Comparison of ENCODE assay signal across 9 mouse cellular contexts in the genomic region with DNA sequence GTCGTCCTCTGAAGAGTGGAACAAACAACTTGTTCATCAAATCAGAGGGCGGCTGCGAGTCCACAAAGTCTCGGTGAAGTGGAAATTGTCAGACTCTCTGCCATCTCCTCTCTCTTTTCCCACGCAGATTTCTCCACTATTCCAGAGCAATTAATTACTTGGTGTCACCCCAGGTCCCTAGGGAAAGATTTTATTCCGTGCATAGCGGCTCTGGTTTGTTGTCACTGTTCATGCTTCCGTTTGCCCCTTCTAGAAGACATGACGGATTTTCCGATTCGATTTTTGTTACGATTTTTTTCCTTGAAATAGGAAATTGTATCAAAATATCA. TPM values are rescaled to one million over a fixed set of nuclear protein-coding genes. Genes with fewer than 3 reads are reported as not detected.
A peak's percentile ranks its signal among the peaks of the same experiment; 100 is the strongest.
DNase-seq lines count a peak whose midpoint lies in the region; ATAC-seq and TF ChIP-seq lines count a peak whose summit lies in the region.
"Had no signal": no experiment of that assay in that cellular context is flagged by ENCODE, and none has a peak within 500 bp of the region (broad histone marks: within the 10 kb centered on the region; RNA-seq: fewer than 3 reads in every experiment).

No protein-coding gene starts in this region.

- H3K27ac ChIP-seq in heart, embryonic 14.5 days (replicated peaks in 1 of 2; ENCODE audit: control insufficient read depth in 1 of 2, insufficient read depth in 1 of 2, low read depth in 2 of 2, low read length in 2 of 2), result peak overlapping the region; percentile 93 to 96
- peak overlapping the region; percentile 9; the same call in 1 of the 2 replicates for H3K27ac ChIP-seq in ES-Bruce4 (ENCODE audit: insufficient read depth, low read length)
- peak overlapping the region; percentile 93 for H3K27ac ChIP-seq in forebrain, embryonic 15.5 days (replicated peaks)
- H3K27ac ChIP-seq in macrophage, result peak overlapping the region; percentile 78; the same call in 1 of the 2 replicates

- H3K36me3 ChIP-seq in heart, embryonic 14.5 days (ENCODE audit: control insufficient read depth, insufficient read depth, low read length), result peaks cover 19% of the 10 kb centered on the region
- H3K36me3 ChIP-seq in ES-Bruce4 (ENCODE audit: control insufficient read depth, insufficient read depth, low read length, poor library complexity, severe bottlenecking) (peaks cover 24% of the 10 kb centered on the region), macrophage (ENCODE audit: inconsistent target) (no peaks in the 10 kb centered on the region)
- H3K36me3 ChIP-seq in forebrain, embryonic 15.5 days, result peaks cover 7% of the 10 kb centered on the region; the same call in 1 of the 2 replicates

- peak overlapping the region; percentile 76 for H3K4me2 ChIP-seq in heart, embryonic 14.5 days (ENCODE audit: low read length)
- H3K4me2 ChIP-seq in forebrain, embryonic 15.5 days (replicated peaks), result peak overlapping the region; percentile 73

- H3K9me3 ChIP-seq in heart, embryonic 14.5 days (ENCODE audit: control insufficient read depth, low read length), result no peaks in the 10 kb centered on the region
- peaks cover 9% of the 10 kb centered on the region; the same call in 1 of the 2 replicates for H3K9me3 ChIP-seq in ES-Bruce4 (replicated peaks; ENCODE audit: control insufficient read depth, insufficient read depth, low read length, poor library complexity, severe bottlenecking)
- no peaks in the 10 kb centered on the region for H3K9me3 ChIP-seq in forebrain, embryonic 15.5 days

- 5% methylated on average over 12 of the region's 12 CpGs for whole genome bisulfite sequencing in heart, embryonic 14.5 days
- 10% methylated on average over 12 of the region's 12 CpGs for WGBS in forebrain, embryonic 15.5 days
- WGBS in macrophage (ENCODE audit: missing documents), result 4% methylated on average over 12 of the region's 12 CpGs

- TF ChIP-seq POLR2A in ES-Bruce4 (IDR thresholded peaks at IDR 0.05; ENCODE audit: insufficient read depth, low read length), result no peak

- DNase-seq in heart, adult 18-20 months, result no peak
- DNase-seq in right cerebral cortex, postnatal 4 days, result no peak
- no peak for DNase-seq in ovary, adult 18-20 months (ENCODE audit: low spot score)

- TF ChIP-seq CTCF in ES-Bruce4 (IDR thresholded peaks at IDR 0.05; ENCODE audit: low read depth, low read length), result no peak

- TF ChIP-seq EP300 in ES-Bruce4 (IDR thresholded peaks at IDR 0.05; ENCODE audit: insufficient read depth, low read depth, low read length), result no peak

- H3K9ac ChIP-seq in heart, embryonic 14.5 days (ENCODE audit: low read length), result peak overlapping the region; percentile 93
- H3K9ac ChIP-seq in ES-Bruce4 (ENCODE audit: low read depth, poor library complexity, severe bottlenecking), result peak overlapping the region; percentile 85
- peak overlapping the region; percentile 68 for H3K9ac ChIP-seq in forebrain, embryonic 15.5 days (replicated peaks)

- peaks cover 0 to 20% of the 10 kb centered on the region in 2 experiments; a peak in 2 of 4 replicates for H3K4me1 ChIP-seq in heart, embryonic 14.5 days (ENCODE audit: control insufficient read depth in 2 of 2, insufficient read depth in 2 of 2, low read length in 2 of 2)
- H3K4me1 ChIP-seq in ES-Bruce4 (ENCODE audit: control insufficient read depth, insufficient read depth, low read length), result no peaks in the 10 kb centered on the region
- peaks cover 29% of the 10 kb centered on the region for H3K4me1 ChIP-seq in forebrain, embryonic 15.5 days

- no peaks in the 10 kb centered on the region for H3K27me3 ChIP-seq in heart, embryonic 14.5 days (ENCODE audit: control insufficient read depth, insufficient read depth, low read length)
- H3K27me3 ChIP-seq in ES-Bruce4 (ENCODE audit: control insufficient read depth, insufficient read depth, low read length, poor library complexity, severe bottlenecking), result no peaks in the 10 kb centered on the region
- H3K27me3 ChIP-seq in forebrain, embryonic 15.5 days, result no peaks in the 10 kb centered on the region
- H3K27me3 ChIP-seq: Patski had no signal

- no peak for ATAC-seq in heart, embryonic 14.5 days (ENCODE audit: insufficient number of reproducible peaks, insufficient read depth, low FRiP score, low read depth)
- no peak for ATAC-seq in forebrain, embryonic 15.5 days (replicated peaks)
- no peak for ATAC-seq in inflammation-experienced regulatory T-cells, adult 6 months

- H3K79me2 ChIP-seq in macrophage (ENCODE audit: inconsistent target), result peaks cover 38% of the 10 kb centered on the region

- peak overlapping the region; percentile 79 to 83 for H3K4me3 ChIP-seq in heart, embryonic 14.5 days (ENCODE audit: control insufficient read depth in 1 of 2, insufficient read depth in 1 of 2, low read depth in 1 of 2, low read length in 2 of 2)
- H3K4me3 ChIP-seq in ES-Bruce4 (ENCODE audit: low read depth, low read length) (peak overlapping the region; percentile 88), macrophage (ENCODE audit: inconsistent target) (peak overlapping the region; percentile 84)
- H3K4me3 ChIP-seq in forebrain, embryonic 15.5 days, result peak overlapping the region; percentile 76

RNA-seq across cellular contexts. Expression of gene Cdc5l, which starts 0.7 kb away (rescaled TPM):
- 50.7 and 52.5 TPM in 2 replicates for polyA plus RNA-seq in heart, embryonic 14.5 days (2014; fragmentation: Nextera tagmentation; extraction: Ambion mirVana)
- 10 to 100 TPM; 38.0 to 38.2 TPM for total RNA-seq in heart, adult 18-20 months (2021)
- polyA plus RNA-seq in ES-Bruce4 (2011; ENCODE audit: insufficient read depth, insufficient read length, low read depth, missing spikeins), result 135 and 137 TPM in 2 replicates
- polyA plus RNA-seq in forebrain, embryonic 15.5 days (2015; fragmentation: Nextera tagmentation; extraction: Ambion mirVana), result 69.5 and 74.5 TPM in 2 replicates
- total RNA-seq in macrophage (2018; cell fraction: chromatin; rRNA removed), result 10 to 100 TPM; 33.6 to 85.3 (median 54.7) TPM
- 10 to 100 TPM; 38.7 to 64.7 (median 47.2) TPM for total RNA-seq in macrophage (2018; cell fraction: cytosol; rRNA removed)
- 10 to 100 TPM; 32.6 to 59.9 (median 42.2) TPM for total RNA-seq in macrophage (2018; cell fraction: nucleus; rRNA removed)
- 40.7 to 63.1 TPM (median 44.3 TPM) in 3 replicates for polyA plus RNA-seq in macrophage (2018)
- polyA plus RNA-seq in inflammation-experienced regulatory T-cells, adult 6 months (2017; shearing (Covaris generic)), result 10 to 100 TPM; 64.4 to 73.0 (median 70.3) TPM

RNA-seq across cellular contexts. Expression of gene Spats1, which starts 41.0 kb away (rescaled TPM):
- 1.8 TPM in 2 replicates for polyA plus RNA-seq in heart, embryonic 14.5 days (2014; fragmentation: Nextera tagmentation; extraction: Ambion mirVana)
- total RNA-seq in heart, adult 18-20 months (2021), result under 1 TPM in 1 of 2 experiments, not detected in 1; 0.33 TPM
- polyA plus RNA-seq in ES-Bruce4 (2011; ENCODE audit: insufficient read depth, insufficient read length, low read depth, missing spikeins) (3.0 and 3.2 TPM in 2 replicates), macrophage (2018) (0.12 TPM in 1 of 3 replicates, not detected in the others)
- 1.4 and 1.7 TPM in 2 replicates for polyA plus RNA-seq in forebrain, embryonic 15.5 days (2015; fragmentation: Nextera tagmentation; extraction: Ambion mirVana)
- total RNA-seq in macrophage (2018; cell fraction: chromatin; rRNA removed), result not detected
- total RNA-seq in macrophage (2018; cell fraction: cytosol; rRNA removed), result not detected
- total RNA-seq in macrophage (2018; cell fraction: nucleus; rRNA removed), result not detected
- 1 to 10 TPM; 1.3 to 2.0 (median 1.7) TPM for polyA plus RNA-seq in inflammation-experienced regulatory T-cells, adult 6 months (2017; shearing (Covaris generic))

Comparison
In these comparisons a context has a peak if more than half of its experiments do, and no peak if none do; other contexts are left out.
1. H3K27ac ChIP-seq: peak in every context shown above with its lines; median percentile 94 in heart, embryonic 14.5 days; 93 in forebrain, embryonic 15.5 days; 78 in macrophage; 9 in ES-Bruce4.